Mouse (Mus musculus): ENCODE data around the gene Dok7.

Dok7 gene

GRCm38 (mm10) chr5:35057582-35057981 is 1.0 kb downstream of the Dok7 start:
- DNase-seq (ENCODE audit: low spot score) = no peak

- no peak for DNase-seq (ENCODE audit: low spot score)
Measured at GRCm38 (mm10) chr5:35058216-35058615, 1.6 kb downstream of the Dok7 start.

DNA sequence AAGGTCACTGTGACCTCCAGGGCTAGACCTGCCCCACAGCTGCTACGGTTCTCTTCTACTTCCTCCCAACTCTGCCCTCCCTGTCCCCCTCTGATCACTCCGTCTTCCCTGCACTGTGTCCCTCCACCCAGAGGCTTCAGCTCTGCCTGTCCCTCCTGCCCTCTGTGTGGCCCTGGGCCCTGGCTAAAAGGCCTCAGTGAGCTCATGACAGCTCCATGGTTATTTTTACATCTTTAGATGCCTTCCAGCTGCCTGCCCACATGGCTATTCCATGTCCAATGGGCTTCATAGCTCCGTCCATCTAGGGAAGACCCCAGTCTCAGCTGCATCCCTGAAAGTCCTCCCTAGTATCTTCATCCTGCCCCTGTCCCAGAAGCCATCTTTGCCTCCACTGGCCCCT is 3.5 kb downstream of the Dok7 start:
- DNase-seq (ENCODE audit: low spot score) = no peak

DNA sequence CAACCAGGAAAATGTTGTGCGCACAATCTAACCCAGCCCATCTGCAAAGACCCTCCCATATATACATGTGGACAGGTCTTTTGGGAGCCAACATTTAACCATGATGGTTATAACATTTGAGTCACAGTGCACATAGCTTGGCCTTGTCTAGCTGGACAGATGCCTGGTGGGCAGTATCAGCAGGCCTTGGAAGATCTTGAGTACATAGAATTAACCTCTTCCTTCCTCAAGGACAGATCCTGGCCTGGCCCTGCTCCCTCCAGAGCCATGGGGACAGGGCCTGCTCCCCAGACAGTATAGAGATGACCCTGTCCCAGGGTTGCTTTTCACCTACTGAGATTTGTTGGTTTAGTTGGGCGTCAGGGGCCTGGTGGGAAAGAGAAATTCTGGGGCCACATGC is 13.3 kb downstream of the Dok7 start:
- no peak for DNase-seq (ENCODE audit: low spot score)

DNA sequence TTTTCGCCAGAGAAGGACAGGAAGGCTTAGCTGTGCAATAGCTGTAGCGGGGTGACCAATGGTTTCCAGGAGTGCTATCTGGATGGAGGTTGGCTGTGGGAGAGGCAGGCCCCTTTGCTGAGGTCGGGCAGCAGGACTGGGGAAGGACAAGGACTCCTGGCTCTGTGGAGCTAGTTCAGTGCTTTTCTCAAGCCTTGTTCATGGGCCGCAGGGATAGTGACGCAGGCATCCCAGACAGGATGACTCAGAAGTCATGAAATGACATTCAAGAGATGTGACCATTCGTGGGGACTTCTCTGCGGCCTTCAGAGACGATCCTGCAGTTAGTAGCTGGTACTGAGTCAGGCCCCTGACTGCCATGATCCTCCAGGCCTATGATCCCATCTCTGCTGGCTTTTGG is 13.7 kb downstream of the Dok7 start:
- no peak for DNase-seq (ENCODE audit: low spot score)

DNA sequence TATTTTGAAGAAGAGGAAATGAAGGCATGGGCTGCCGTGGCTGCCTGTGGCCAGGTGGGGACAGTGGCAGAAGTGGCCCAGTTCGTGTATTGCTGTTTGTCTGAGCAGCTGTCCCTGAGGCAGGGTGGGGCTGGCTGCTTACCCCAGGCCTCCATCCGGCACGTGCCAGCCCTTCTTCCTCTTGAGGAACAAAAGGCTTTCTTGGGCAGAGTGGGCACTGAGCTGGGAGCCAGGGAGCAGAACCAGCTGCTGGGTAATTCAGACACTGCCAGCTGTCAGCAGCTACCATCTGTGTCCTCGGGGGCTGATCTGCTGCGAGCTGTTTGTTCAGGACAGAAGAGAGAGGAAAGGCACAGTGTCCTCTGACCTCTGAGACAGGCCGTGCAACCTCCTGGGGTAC is 14.4 kb downstream of the Dok7 start:
- no peak for DNase-seq (ENCODE audit: low spot score)

- no peak for DNase-seq (ENCODE audit: low spot score)
Measured at GRCm38 (mm10) chr5:35071855-35072254, 15.3 kb downstream of the Dok7 start.

DNA sequence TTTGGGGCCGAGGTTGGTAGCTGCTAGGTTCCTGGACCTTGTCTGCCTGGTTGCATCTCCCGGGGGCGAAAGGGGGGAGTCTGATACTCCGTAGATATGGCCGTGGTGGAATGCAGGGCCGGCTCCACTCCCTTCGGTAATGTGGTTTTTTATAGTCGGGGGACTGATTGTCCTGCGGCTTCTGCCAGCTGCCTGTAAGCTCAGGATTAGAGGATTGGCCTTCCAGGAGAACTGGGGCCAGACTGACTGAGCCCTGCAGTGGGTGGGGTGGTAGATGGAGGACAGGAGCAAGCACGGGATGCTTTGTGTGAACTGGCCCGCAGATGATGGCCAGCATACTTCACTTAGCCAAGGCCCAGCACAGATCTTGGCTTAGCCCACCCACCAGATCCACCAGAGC is 16.7 kb downstream of the Dok7 start:
- no peak for DNase-seq (ENCODE audit: low spot score)

GRCm38 (mm10) chr5:35073992-35074391 is 17.4 kb downstream of the Dok7 start:
- no peak for DNase-seq (ENCODE audit: low spot score)

- no peak for DNase-seq (ENCODE audit: low spot score)
Measured at GRCm38 (mm10) chr5:35076369-35076768, 19.8 kb downstream of the Dok7 start.

DNA sequence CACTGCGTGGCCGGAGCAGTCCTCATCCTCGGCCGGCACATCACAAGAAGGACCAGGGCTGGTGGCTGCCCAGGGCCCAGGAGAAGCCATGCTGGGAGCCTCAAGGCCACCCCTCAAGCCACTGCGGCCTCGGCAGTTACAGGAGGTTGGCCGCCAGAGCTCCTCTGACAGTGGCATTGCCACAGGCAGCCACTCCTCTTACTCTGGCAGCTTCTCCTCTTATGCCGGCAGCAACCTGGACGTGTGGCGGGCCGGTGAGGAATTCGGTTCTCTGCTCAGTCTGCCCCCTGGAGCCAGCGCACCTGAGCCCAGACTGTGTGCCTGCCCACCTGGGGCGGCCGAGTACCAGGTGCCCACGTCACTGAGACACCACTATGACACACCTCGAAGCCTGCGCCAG is 22.5 kb downstream of the Dok7 start:
- no peak for DNase-seq (ENCODE audit: low spot score)

DNA sequence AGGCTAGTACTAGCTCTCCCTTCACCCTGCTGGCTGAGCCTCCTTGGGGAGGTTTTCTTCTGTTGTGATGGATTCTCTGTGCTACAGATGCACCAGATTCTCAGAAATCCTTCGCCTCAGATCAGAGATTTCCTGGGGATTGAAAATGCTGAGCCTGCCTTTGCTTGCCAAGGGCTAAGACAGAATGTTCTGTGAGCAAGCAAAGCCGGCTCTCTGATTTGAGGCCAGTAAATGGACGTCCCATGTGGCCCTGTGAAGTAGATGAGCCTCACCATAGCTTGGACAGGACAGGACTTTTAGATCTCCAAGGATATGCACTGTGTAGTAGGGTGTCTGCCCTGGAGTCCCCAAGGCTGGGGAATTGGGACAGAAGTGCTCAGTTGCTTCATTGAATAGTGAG is 28.3 kb downstream of the Dok7 start:
- no peak for DNase-seq (ENCODE audit: low spot score)

- peak; percentile 49 for DNase-seq (ENCODE audit: low spot score)
Measured at GRCm38 (mm10) chr5:35088785-35089613, 32.4 kb downstream of the Dok7 start.

- DNase-seq (ENCODE audit: low spot score) = no peak
Measured at GRCm38 (mm10) chr5:35089614-35089963, 33.0 kb downstream of the Dok7 start.

- DNase-seq (ENCODE audit: low spot score) = no peak
Measured at GRCm38 (mm10) chr5:35091636-35092035, 35.1 kb downstream of the Dok7 start.

DNA sequence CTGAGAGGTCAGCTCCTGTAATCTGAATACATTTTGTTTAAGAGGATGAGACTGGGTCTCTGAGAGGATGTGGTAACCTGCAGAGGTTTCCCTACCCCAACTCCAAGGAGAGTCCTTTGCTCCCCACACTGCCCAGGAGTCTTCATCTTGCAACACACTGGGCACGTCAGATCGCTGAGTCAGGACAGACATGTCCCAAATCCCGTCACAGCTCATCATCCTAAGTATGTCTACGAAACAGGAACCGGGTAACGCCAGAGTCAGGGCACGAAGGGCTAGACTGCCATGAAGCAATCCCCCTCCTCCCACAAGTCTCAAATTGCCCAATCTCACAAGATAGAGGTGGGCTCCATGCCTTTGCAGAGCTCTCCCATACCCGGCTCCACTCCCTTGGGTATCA is 46.5 kb downstream of the Dok7 start:
- DNase-seq (ENCODE audit: low spot score) = peak; percentile 10

DNA sequence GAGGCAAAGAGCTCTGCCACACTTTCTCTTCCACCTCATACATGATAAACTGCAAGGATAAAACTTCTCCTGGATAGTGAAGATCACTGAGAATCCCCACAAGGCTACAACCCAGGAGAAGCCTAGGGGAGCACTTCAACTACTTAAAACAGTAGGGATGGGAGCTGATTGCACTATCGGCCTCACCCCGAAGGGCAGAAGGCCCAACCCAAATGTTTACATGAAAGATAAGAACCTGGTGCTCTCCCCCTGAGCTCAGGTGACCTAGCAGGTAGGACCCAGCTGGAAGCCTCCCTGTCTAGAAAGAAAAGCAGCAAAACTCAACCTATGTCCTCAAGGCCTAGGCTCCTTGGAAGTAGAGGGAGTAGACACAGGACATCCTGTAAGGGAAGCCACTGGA is 47.0 kb downstream of the Dok7 start:
- DNase-seq (ENCODE audit: low spot score) = no peak

- no peak for DNase-seq (ENCODE audit: low spot score)
Measured at GRCm38 (mm10) chr5:35104183-35104959, 47.8 kb downstream of the Dok7 start.

DNA sequence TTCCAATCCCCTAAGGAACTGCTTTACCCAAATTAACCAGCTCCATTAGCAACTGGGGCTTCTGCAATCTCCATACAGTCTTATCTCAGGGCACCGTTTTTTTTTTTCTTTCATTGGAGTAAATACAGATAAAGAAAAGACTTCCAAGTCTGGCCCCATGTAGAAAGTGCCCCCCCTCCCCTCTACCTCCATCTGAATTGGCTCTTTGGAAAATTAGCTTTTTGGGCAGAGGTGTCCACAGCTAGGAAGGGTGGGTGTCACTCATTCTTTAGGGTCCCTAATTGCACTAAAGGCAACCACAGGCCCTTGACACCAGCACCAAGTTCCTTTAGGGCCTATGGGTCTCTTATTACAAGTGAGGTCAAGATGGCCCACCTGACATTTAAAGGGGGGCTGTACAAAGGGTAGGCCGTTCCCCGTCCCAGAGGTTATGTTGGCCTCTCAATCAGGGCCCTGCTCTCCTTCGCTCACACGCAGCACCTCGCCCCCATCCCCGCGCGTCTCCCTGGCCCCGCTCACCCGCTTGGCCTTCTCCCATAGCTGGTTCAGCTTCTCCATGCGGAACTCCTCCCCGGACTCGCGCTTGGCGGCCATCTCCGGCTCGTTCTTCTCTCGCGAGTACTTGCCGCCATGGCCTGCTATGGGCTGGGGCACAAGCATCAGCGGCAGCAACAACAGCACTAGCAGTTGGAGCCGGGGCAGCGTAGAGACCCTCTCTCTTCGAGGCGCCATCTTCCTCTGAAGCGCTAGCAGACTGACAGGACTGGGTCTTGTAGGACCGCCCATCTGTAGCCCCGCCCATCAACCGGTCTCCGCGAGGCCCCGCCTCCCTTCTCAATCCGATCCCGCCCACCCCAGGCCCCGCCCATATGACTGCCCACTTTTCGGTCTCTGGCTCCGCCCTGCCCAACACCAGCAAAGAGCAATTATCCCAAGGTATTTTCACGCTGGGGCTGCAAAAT is 48.7 kb downstream of the Dok7 start, which contains the start of gene Lrpap1:
Lrpap1 (minus strand) TSS at position 807 of the 962 bp plus-strand sequence.
- DNase-seq (ENCODE audit: low spot score) = peak; percentile 85

- DNase-seq (ENCODE audit: low spot score) = no peak
Measured at GRCm38 (mm10) chr5:35105922-35106298, 49.3 kb downstream of the Dok7 start.

- DNase-seq (ENCODE audit: low spot score) = no peak
Measured at GRCm38 (mm10) chr5:35112444-35112843, 55.9 kb downstream of the Dok7 start.

DNA sequence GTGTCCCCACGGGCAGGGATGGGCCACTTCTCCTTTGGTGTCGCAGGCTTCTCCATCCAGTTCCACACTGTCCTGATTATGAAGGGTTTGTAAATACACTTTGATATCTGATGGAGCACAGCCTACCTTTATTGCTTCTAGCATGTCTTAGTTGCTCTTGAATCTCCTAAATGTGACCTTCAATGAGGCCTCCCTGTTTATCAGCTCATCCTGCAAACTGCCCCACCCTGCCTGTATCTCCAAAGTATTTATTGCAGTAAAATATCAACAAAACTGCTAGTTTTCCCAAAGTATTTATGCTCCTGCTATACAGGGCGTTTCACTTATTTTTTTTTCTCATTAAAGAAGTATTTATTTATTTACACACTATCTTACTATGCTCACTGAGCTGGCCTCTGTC is 59.4 kb downstream of the Dok7 start:
- DNase-seq (ENCODE audit: low spot score) = no peak

All from lung, postnatal 25 days (tissue).